Mouse (Mus musculus) kidney, embryonic 16.5 days (tissue): ENCODE data around the gene Ankrd49. TPM values are rescaled to one million over a fixed set of nuclear protein-coding genes. Genes with fewer than 3 reads are reported as not detected.

Experiments
- ATAC-seq: fragments of 200-750 bp; cut with Nextera tagmentation; 2 replicates; pipeline ENCODE4 v1.8.0; 2017; ENCODE audit warnings: moderate TSS enrichment; ENCODE audit not compliant: low FRiP score, low TSS enrichment
- H3K27ac ChIP-seq: fragments of 300-500 bp; sonication (generic); 2 replicates; pipeline ENCODE4 v1.5.1; 2014; ENCODE audit warnings: low read length
- H3K27me3 ChIP-seq: fragments of 300-500 bp; sonication (generic); 2 replicates; pipeline ENCODE4 v1.6.1; 2014; ENCODE audit warnings: low read length, control low read depth, mixed read lengths; ENCODE audit not compliant: insufficient read depth
- H3K36me3 ChIP-seq: fragments of 300-500 bp; sonication (generic); 2 replicates; pipeline ENCODE4 v1.6.1; 2014; ENCODE audit warnings: low read length, control low read depth, mixed read lengths; ENCODE audit not compliant: insufficient read depth
- H3K4me1 ChIP-seq: fragments of 300-500 bp; sonication (generic); 2 replicates; pipeline ENCODE4 v1.6.1; 2014; ENCODE audit warnings: low read length, control low read depth, mixed read lengths; ENCODE audit not compliant: insufficient read depth
- H3K4me2 ChIP-seq: fragments of 300-500 bp; sonication (generic); replicated peaks from 2 replicates; pipeline ENCODE4 v1.6.1; 2014; ENCODE audit warnings: low read depth, low read length
- H3K4me3 ChIP-seq: fragments of 300-500 bp; sonication (generic); 2 replicates; pipeline ENCODE4 v1.5.1; 2014; ENCODE audit warnings: mild to moderate bottlenecking, low read length
- H3K9ac ChIP-seq: fragments of 300-500 bp; sonication (generic); replicated peaks from 2 replicates; pipeline ENCODE4 v1.6.1; 2014; ENCODE audit warnings: low read length
- H3K9me3 ChIP-seq: fragments of 300-500 bp; sonication (generic); 2 replicates; pipeline ENCODE4 v1.6.1; 2016; ENCODE audit warnings: low read length, control low read depth
- WGBS: fragments of 180-500 bp; shearing (Covaris S2); extraction: QIAGEN DNeasy Blood & Tissue Kit; methylation state at CpG from one replicate; pipeline ENCODE4 v1.1.7; 2014; 5-methylcytosine and 5-hydroxymethylcytosine counted together
- polyA plus RNA-seq: library from polyadenylated mRNA; unstranded; fragments of >200 nt; fragmentation: Nextera tagmentation; extraction: Ambion mirVana; gene quantifications from 2 replicates; pipeline ENCODE4 v1.2.1, GENCODE M21; 2015

Ankrd49 gene
- polyA plus RNA-seq, 1 experiment from 2014 or later = 40.3 TPM

GRCm38 (mm10) chr9:14751503-14752000, 33.1 kb downstream of the Ankrd49 start:
- Histone ChIP-seq H3K4me2 (peak overlapping the region; percentile 99), H3K27ac (no peak overlapping the region), H3K9ac (peak overlapping the region; percentile 81), H3K9me3 (no peaks in the 10 kb centered on the region), H3K36me3 (no peaks in the 10 kb centered on the region), H3K4me3 (peak overlapping the region; percentile 60), H3K27me3 (no peaks in the 10 kb centered on the region), H3K4me1 (peaks cover 8% of the 10 kb centered on the region; the same call in 1 of the 2 replicates)
- WGBS = under 1% methylated on average over 50 of the region's 50 CpGs
- ATAC-seq = peak; percentile 87

- Histone ChIP-seq H3K4me1 (peaks cover 8% of the 10 kb centered on the region), H3K9me3 (no peaks in the 10 kb centered on the region), H3K27ac (no peak overlapping the region), H3K27me3 (no peaks in the 10 kb centered on the region), H3K36me3 (no peaks in the 10 kb centered on the region), H3K4me2 (peak overlapping the region; percentile 99), H3K4me3 (peak overlapping the region; percentile 60), H3K9ac (peak overlapping the region; percentile 81)
- WGBS = 59% methylated on average over 42 of the region's 42 CpGs
- peak; percentile 4 for ATAC-seq
These were observed 33.7 kb downstream of the Ankrd49 start for GRCm38 (mm10) chr9:14750901-14751502.

GRCm38 (mm10) chr9:14740151-14740924, 44.3 kb downstream of the Ankrd49 start, which contains the start of gene Piwil4:
Piwil4 (minus strand) TSS chr9:14740733.
- no peak within 1 kb of the TSS for H3K4me2 ChIP-seq
- WGBS = 87% methylated on average over 19 of the region's 19 CpGs
- H3K4me3 ChIP-seq = no peak within 1 kb of the TSS
- no peak within 1 kb of the TSS for H3K27ac ChIP-seq
- H3K9me3 ChIP-seq = no peaks in the 10 kb centered on the region
- no peaks in the 10 kb centered on the region for H3K4me1 ChIP-seq
- no peak within 1 kb of the TSS for H3K9ac ChIP-seq
- H3K27me3 ChIP-seq = no peaks in the 10 kb centered on the region
- no peaks in the 10 kb centered on the region for H3K36me3 ChIP-seq
- ATAC-seq = no peak

GRCm38 (mm10) chr9:14739498-14740150, 45.0 kb downstream of the Ankrd49 start:
- ATAC-seq = no peak
- 77% methylated on average over 4 of the region's 4 CpGs for WGBS
- no peaks in the 10 kb centered on the region for H3K36me3 ChIP-seq
- H3K4me1 ChIP-seq = no peaks in the 10 kb centered on the region
- no peak overlapping the region for H3K4me2 ChIP-seq
- no peaks in the 10 kb centered on the region for H3K27me3 ChIP-seq
- H3K9ac ChIP-seq = no peak overlapping the region
- H3K4me3 ChIP-seq = no peak overlapping the region
- H3K27ac ChIP-seq = no peak overlapping the region
- H3K9me3 ChIP-seq = no peaks in the 10 kb centered on the region

GRCm38 (mm10) chr9:14730941-14731541, 53.6 kb downstream of the Ankrd49 start:
- peak; percentile 46; the same call in 1 of the 2 replicates for ATAC-seq
- Histone ChIP-seq H3K4me2 (no peak overlapping the region), H3K4me1 (peaks cover 8% of the 10 kb centered on the region), H3K27me3 (no peaks in the 10 kb centered on the region), H3K27ac (no peak overlapping the region), H3K9me3 (no peaks in the 10 kb centered on the region), H3K36me3 (no peaks in the 10 kb centered on the region), H3K4me3 (no peak overlapping the region), H3K9ac (no peak overlapping the region)
- 17% methylated on average over 9 of the region's 9 CpGs for WGBS

Other genes with a start within 250 kb of the Ankrd49 start
- gene Amotl1, start 139.8 kb downstream of the Ankrd49 start, polyA plus RNA-seq = 21.3 and 21.9 TPM in 2 replicates
- 0.30 TPM in 1 of 2 replicates, not detected in the other for gene Piwil4, start 44.1 kb downstream of the Ankrd49 start, polyA plus RNA-seq
- gene Fut4, start 32.5 kb downstream of the Ankrd49 start, polyA plus RNA-seq = 3.0 and 3.2 TPM in 2 replicates
- not detected in 2 replicates for gene 1700012B09Rik, start 13.8 kb downstream of the Ankrd49 start, polyA plus RNA-seq
- 23.8 and 25.6 TPM in 2 replicates for gene Mre11a, start 202 bp downstream of the Ankrd49 start, polyA plus RNA-seq
- 0.49 and 0.53 TPM in 2 replicates for gene Gpr83, start 75.4 kb upstream of the Ankrd49 start, polyA plus RNA-seq
- gene Izumo1r, start 119.1 kb upstream of the Ankrd49 start, polyA plus RNA-seq = not detected in 2 replicates